Mouse (Mus musculus): ENCODE results near the gene Plch2. TPM values are rescaled to one million over a fixed set of nuclear protein-coding genes. Genes with fewer than 3 reads are reported as not detected.
A peak's percentile ranks its signal among the peaks of the same experiment; 100 is the strongest.
"Not testable (repeated sequence)": the region's sequence is repeated elsewhere in the genome, so short reads cannot be mapped to it uniquely, and the experiment has no call there.

Plch2 gene
- total RNA-seq (2021) = under 1 TPM in 1 of 2 experiments, not detected in 1; 0.17 TPM
- long read RNA-seq, experiment 1 = 0 reads
- long read RNA-seq, experiment 2 = 0 reads

DNA sequence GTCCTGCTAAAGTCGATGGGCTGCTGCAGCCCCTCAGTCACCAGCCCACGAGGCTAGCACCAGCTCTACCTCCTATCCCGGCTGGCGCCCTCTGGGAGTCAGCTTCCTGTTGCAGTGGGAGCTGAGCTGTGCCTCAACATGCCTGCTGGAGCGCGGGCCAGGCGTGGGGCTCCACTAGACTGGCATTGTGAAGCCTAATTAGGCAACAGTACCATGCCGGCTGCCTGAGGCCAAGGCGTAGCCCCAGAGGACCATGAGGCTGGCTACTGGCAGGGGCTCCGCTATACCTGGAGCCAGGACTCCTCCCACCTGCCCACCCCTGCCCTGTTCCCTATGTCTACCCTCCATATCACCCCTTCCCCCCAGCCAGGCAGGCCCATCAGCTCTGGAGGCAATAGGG lies at the start of gene Plch2:
TSS of gene Plch2 (minus strand) at position 61 of the 400 bp plus-strand sequence.
- no peak for DNase-seq
- intact Hi-C loops (cut with DNase I) = no loop called here

DNA sequence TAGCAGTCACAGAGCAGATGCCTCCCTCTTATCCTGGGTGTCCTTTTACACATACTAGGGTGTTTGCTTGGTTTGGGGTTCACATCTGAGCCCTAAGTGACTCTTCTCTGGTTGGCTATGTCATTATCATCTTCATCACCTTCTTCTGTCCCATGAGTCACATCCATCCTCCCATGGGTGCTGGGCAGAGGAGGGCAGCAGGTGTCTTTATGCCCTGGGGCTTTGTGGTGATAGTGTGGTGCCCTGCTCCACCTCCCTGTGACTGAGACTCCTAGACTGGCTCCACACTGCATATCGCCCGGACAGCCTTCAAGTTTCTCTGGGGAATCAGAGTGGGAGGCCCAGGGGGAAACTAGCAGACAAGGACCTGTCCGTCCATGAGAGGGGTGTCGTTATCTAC lies 42.0 kb upstream of the Plch2 start:
- intact Hi-C loops (cut with DNase I) = loop anchor here (5.0 kb wide), 1 partner anchor 34 kb away; no protein-coding TSS in a partner anchor
- DNase-seq = no peak

DNA sequence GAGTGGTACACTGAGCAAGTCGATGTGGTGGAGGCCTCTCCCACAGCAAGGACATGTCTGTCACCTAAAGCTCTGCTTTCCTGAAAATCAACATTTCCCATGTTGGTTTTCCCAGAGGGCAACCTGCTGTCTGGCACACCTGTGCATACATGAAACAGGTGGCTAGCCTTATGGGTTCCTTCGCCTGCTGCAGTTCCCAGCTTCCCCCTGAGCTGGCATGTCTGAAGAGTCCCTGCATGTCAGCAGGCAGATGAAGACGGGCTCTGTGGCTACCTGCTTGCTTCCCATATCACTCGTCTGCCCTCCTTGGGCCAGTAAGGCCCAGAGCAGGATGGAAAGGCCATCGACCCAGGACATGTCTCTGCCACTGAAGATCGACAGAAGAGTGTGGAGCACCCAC lies 40.9 kb upstream of the Plch2 start:
- intact Hi-C loops (cut with DNase I) = loop anchor here (5.0 kb wide), 1 partner anchor 35 kb away; no protein-coding TSS in a partner anchor

DNA sequence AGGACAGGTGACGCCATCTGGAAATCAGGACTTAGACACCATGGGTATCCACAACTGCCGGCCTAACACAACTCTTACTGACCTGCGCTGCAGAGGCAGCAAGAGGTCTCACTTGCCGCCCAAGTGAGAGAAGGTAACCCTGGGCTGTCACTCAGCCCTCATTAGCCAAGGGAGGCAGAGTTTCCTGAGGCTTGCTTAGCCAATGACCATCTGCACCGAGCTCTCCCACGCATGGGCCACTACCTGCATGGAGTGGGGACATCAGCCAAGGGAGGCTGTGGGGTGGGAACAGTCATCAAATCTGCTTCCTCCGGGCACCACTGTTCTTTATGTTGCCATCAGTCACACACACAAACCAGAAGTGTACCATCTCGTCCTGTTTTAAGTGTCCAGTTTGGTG lies 39.4 kb upstream of the Plch2 start:
- intact Hi-C loops (cut with DNase I) = loop anchor here (1.0 to 5.0 kb wide), 3 partner anchors 36 to 213 kb away; partner anchors contain the start of gene Faap20
- no peak for DNase-seq

More for the DNA sequence above, 40.9 kb upstream of the Plch2 start:
- no peak for DNase-seq

DNA sequence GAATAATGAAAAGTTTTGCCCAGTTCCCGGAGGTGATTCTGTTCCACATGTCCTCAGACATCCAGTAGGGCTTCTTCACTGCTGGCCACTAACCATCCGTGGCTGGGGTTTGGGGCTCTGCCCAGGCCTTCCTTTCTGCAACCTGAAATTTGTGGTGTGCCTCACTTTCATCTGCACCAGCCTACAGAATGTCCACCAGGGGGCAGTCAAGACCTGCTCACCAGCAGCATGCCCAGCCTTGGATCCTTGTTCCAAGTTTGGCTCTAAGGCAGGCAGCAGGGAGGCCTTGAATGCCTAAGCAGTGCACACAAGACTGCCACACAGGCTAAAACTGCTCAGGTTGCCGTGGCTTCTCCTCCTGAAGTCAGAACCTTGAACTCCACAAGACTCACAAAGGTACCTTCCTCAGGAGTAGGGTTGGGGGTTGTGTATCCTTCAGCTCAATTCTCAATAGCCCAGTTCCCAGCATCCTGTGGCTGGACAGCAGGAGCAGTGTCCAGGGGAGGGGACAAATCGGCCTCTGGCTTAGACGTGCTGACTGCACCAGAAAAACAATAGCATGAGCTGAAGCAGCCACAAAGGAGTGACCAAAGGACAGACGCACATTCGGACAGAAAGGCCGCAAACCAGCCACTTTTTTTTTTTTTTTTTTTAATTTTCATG lies 38.8 kb upstream of the Plch2 start:
- peak; percentile 85 to 91 for DNase-seq
- intact Hi-C loops (cut with DNase I) = loop anchor here (1.0 to 5.0 kb wide), 3 partner anchors 37 to 213 kb away; partner anchors contain the start of gene Faap20

DNA sequence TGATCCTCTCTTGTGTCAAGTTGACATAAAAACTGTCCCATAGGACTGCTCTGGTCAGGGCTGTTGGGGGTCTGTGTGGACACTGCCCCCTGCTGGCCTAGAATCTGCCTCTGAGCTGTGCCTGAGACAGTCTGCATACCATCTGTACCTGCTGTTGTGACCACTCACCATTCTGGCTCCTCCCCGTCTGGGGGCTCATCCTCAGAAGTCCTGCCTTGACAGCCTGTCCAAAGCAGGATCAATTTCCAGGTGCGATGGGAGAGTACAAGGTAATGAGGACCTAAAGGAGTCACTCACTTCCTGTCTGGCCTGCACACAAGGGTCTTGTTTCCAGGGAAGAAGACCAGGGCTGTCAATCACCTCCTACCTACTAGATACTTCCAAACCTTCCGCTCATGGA lies 38.0 kb upstream of the Plch2 start:
- intact Hi-C loops (cut with DNase I) = loop anchor here (2.0 kb wide), 1 partner anchor 214 kb away; no protein-coding TSS in a partner anchor

DNA sequence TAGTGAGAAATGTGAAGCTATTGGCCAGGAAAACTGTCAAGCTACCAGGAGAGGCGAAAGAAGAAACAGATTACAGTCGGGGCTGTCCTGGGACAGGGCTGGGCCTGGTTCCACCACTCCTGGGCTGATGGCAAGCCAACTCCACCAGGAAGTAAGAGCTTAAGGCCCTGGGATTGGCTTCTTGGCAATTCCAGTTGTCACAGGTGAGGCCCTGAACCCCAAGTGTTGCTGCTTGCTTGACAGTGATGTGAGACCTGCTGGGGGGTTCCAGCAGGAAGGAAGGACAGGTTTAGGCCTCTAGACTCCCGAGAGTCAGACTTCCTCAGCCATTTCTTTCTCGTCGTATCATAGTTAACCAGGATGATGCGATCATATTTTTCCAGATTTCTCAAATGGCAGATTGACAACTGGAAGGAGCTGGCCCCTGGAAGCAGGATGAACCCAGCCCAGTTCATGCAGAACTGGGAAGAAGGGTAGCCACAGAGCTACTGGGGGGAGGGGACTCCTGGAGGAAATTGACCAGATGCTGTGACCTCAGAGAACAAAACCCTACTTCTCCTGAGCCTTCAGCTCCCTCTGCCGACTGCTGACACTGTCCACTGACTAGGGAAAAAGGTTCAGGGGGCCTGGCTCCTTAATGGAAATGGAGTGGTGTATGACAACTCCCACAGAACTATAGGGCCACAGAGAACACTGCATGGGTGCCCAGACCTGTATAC lies 37.0 kb upstream of the Plch2 start:
- DNase-seq = no peak
- intact Hi-C loops (cut with DNase I) = loop anchor here (2.0 kb wide), 1 partner anchor 215 kb away; no protein-coding TSS in a partner anchor

More for the DNA sequence above, 38.0 kb upstream of the Plch2 start:
- DNase-seq = peak; percentile 54 to 63

DNA sequence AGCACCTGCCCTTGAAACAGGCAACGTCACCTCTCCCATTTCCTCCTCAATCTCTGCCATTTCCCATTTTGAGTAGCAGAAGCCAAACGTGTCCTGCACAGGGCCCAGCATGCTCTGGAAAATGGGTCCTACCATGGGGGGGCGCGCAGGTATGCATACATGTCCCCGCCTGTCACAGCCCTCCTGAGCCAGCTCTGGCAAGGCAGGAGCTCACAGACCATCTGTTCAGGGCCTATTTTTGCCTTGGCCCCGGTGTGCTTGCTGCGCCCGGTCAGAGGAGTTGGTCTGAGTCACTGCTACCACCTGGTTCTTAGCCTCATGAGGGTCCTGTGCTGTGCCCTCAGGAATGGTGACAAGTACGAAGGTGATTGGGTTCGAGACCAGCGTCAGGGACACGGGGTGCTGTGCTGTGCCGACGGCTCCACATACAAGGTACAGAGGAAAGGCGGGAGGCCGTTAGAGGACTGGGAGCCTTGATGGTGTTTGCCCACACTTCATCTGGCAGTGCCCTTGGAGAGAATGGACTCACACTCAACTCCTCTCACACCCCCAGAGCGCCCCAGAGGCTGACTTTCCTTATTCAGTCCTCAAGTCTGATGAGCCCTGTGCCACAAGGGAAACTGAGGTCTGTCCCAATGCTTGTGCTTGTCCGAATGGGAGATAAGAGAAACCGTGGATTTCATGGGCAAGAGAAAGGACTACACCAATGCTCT lies 36.3 kb upstream of the Plch2 start:
- intact Hi-C loops (cut with DNase I) = no loop called here
- no peak for DNase-seq

DNA sequence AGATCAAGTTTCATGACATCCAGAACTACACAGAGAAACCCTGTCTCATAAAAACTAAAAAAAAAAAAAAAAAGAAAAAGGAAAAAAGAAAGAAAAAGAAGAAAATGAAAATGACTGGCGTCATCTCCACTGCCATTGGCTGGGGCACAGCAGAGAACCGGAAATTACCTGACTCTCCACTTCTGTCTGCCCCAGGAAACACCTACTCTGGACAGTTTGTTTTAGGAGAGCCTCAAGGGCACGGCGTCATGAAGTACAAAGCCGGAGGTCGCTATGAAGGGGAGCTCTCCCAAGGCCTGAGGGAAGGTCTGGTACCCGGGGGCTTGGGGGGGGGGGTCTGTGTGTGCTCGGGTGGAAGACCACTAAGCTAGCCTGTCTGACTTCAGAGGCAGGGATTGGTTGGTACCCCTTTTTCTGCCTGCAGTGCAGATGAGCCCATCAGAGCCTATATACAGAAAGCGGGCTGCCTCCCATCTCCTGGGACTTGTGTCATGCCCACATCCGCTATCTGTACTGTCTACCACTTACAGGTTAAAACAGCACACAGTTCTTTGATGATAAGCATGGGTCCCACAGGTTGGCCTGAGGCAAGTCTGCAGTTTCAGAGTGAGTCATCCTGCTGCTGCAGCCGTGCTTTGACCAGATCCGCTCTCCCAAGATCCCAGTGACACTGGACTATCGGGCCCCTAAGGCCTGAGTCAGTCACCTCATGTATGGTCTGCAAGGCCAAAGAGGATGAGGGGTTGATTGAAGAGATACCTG lies 34.3 kb upstream of the Plch2 start:
- no peak for DNase-seq
- intact Hi-C loops (cut with DNase I) = no loop called here

DNA sequence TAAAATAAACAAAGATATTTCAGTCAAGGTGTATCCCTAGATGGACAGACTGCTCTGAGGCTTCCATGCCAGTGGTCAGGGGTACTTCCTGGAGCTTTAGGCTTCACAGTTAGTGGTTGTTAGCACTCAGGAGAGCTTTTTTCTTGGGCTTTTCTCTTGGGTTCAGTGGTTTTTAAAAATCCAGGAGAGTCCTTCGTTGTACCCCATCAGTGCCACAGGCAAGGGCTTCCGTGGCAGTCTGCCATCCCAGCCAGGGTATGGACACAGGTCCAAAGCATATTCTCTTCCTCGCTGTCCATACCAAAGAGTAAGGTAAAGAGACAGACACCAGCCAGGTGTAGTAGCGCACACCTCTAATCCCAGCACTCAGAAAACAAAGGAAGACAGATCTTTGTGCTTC lies 33.6 kb upstream of the Plch2 start:
- intact Hi-C loops (cut with DNase I) = no loop called here
- DNase-seq = no peak

DNA sequence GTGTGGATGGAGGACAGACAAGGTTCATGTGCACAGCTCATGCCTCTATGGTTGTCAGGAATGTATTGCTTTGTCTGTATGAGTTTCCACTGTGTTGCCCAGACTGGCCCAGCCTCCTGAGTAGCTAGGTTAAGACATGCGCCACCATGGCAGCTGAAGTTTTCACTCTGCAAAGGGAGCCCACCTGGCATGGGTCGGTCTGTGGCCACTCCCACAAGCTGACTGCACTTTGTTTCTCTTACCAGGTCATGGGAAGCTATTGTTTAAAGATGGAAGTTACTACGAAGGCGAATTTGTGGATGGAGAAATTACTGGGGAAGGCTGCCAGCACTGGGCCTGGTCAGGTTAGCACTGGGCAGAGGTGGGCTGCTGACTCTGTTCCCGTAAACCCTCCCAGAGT lies 32.7 kb upstream of the Plch2 start:
- intact Hi-C loops (cut with DNase I) = no loop called here
- DNase-seq = no peak

DNA sequence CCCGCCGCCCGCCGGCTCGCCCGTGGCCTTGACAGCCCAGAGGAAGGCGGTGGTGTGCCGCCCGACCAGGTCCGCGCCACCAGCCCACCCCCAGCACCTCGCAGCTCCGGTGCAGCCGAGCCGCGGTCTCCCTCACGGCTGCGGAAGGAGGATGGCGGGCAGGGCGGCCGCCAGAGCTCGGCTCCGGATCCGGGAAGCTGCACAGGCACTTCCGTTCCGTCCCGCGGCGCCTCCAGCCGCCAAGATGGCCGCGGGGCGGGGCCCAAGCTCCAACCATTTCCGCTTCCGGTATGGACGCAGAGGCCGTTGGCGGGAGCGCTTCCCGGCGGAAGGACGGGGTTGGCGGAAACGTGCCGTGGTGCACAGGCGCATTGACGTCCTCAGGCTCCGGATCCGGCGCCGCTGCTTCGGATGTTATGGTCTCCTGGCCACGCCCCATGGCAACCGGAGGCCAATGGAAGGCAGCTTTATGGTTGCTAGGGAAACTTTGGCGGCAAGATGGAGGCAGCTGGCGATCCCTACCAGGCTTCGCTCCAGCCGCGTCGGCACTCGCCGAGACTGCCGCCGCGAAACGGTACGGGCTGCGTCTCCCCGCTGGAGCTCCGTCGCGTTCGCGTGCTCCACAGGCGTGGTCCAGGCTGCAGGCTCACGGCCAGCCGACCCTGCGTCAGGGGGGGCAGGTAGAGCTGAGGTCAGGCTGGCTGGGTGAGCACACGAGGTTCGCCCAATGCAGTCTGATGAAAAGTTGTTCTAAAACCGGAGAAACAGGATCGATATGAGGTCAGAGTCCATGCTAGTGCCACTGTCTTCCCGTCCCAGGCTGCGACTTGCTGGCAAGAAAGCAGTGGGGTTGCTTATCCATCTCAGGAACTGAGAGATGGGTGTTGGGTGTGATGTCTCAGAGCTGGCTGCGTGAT lies 29.8 kb upstream of the Plch2 start, which contains the start of the genes Rer1 and Morn1:
TSS of gene Rer1 (minus strand) at position 275 of the 917 bp plus-strand sequence.
TSS of gene Morn1 (plus strand) at position 470 of the 917 bp plus-strand sequence.
- intact Hi-C loops (cut with DNase I) = no loop called here
- peak; percentile 99 to 100 for DNase-seq

DNA sequence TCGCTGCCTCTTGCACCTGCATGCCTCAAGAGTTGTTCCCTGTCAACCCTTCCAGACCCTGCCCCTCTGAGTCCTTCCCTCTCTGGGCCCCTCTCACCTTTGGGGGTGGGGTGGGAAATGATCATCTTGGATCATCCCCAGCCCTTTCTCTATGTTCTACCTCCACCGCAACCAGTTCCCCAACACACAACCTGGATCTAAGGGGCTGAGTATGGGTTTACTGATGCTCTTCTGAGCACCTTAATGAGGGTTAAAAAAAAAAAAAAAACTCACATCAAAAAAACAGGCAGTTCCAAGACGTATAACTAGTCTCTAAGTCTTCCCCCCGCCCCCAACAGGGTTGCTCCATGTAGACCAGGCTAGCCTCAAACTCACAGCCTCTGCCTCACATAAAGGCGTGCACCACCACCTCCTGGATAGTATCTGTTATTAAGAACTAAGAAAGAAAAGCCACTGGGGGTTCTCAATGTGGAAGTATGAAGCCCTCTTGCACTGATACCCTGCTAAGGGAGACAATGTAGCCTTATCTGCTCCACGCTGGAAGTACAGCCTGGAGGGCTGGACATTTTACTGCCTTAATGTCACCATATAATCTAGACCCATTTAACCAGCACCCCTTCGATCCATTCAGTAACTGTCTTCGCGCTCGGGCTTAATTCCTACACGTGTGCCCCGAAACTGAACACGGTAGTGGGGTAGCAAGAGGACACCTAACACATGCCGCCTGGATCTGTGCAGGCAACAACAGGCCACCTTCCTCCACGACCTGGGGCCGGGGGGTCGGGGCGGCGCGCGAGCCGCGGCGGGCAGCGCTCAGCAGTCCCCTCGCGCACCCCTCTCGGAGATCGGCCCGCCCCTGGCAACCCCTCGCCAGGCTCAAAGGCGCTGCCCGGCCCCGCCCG lies 28.9 kb upstream of the Plch2 start:
- intact Hi-C loops (cut with DNase I) = no loop called here
- no peak for DNase-seq

DNA sequence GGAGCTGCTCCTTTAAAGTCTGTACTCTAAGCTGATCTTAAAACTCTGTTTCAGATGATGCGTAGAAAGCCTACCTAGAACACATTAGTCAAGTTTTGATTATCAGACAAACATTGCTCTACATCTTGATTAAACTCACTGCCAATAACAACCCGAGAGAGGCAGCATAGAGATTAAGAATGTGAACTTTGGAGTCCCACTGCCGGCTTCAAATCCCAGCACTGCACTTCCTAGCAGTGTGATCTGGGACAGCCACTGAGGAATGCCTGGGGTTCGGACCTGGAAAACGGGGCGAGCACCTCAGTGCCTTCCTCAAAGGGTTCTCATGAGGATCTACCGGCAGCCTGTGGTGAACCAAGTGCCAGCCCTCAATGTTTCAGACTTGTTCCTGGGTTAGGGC lies 27.8 kb upstream of the Plch2 start:
- intact Hi-C loops (cut with DNase I) = no loop called here
- no peak for DNase-seq

DNA sequence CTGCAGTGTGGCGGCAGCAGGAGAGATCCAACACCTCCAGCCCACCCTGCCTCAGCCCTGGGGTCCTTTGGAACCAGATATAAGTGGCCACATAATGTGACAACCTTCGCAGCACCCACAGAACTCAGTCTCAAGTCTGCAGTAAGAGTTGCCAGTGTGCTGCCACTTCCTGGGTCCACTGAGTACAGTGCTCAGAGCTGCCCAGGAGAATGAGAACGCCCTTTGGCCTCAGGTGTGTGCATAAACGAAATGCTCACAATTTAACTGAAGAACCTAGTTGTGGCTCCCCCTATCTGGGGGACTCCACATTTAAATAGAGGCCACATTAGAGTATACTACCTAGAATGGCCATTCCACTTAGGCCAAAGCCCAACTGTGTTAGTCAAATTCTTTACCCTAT lies 27.0 kb upstream of the Plch2 start:
- DNase-seq = no peak
- intact Hi-C loops (cut with DNase I) = no loop called here

DNA sequence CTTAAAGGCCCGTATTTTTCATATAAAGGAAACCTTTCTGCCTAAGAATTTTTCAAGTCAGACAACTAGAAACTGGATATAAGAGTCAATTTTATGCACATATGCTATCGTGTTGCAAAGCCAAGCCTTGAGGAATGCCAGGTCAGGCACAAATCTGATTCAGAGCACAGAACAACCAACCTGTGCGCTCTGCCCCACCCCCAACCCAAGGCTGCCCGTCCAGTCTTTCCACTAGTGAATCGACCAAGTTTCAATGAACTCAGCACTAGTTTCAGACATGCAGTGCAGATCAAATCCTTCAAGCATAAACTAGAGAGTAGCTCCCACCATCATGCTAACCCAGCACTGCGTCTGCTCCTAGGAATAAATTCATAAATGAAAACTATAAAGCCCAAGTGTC lies 23.1 kb upstream of the Plch2 start:
- intact Hi-C loops (cut with DNase I) = no loop called here
- DNase-seq = no peak

DNA sequence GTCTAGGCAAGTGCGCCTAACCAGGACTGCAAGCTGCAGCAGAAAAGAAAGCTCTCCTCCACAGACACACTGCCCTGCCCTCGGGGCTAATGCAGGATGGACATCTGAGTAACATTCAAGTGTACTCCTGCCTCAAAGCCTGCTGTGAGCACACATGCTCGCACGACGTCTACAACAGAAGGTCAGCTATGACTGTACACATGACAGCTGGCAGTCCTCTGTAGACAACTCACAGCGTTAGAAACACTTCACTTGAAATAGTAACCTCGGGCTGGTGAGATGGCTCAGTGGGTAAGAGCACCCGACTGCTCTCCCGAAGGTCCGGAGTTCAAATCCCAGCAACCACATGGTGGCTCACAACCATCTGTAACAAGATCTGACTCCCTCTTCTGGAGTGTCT lies 22.2 kb upstream of the Plch2 start:
- intact Hi-C loops (cut with DNase I); DNase-seq: not testable (repeated sequence)

DNA sequence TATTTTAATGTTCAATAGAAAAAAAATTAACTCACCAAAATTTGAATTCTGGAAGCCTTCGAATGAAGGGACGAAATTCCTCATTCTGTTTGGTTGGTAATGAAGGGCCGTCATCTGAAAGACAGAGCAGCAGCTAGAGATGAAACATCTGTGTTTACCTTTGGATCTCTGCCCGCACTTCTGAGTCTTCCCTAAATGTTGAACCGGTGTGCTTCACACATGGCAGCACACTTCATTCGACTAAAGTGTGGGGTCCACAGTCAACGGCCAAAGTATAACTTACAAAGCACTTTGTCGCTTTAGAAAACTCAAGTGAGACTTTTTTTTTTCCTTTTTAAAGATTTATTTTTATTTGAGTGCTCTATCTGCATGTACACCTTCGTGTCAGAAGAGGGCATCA lies 20.1 kb upstream of the Plch2 start:
- intact Hi-C loops (cut with DNase I) = no loop called here
- no peak for DNase-seq

Measured in heart, postnatal 14 days (tissue).